Mouse (Mus musculus) intestine, embryonic 16.5 days (tissue): ENCODE data around the gene Unc5c. TPM values are rescaled to one million over a fixed set of nuclear protein-coding genes. Genes with fewer than 3 reads are reported as not detected.

ENCODE experiments used
- ATAC-seq: fragments of 200-750 bp; cut with Nextera tagmentation; 2 replicates; pipeline ENCODE4 v1.8.0; 2017; ENCODE audit warnings: moderate TSS enrichment, moderate library complexity
- H3K27ac ChIP-seq: fragments of 300-500 bp; sonication (generic); 2 replicates; pipeline ENCODE4 v1.5.1; 2014; ENCODE audit warnings: mild to moderate bottlenecking, low read length
- H3K27me3 ChIP-seq: fragments of 300-500 bp; sonication (generic); replicated peaks from 2 replicates; pipeline ENCODE4 v1.6.1; 2014; ENCODE audit warnings: low read length, control low read depth, mixed read lengths; ENCODE audit not compliant: control insufficient read depth, insufficient read depth
- H3K36me3 ChIP-seq: fragments of 300-500 bp; sonication (generic); 2 replicates; pipeline ENCODE4 v1.6.1; 2014; ENCODE audit warnings: low read length, control low read depth; ENCODE audit not compliant: control insufficient read depth, insufficient read depth
- H3K4me1 ChIP-seq: fragments of 300-500 bp; sonication (generic); 2 replicates; pipeline ENCODE4 v1.6.1; 2014; ENCODE audit warnings: low read length, control low read depth, mixed read lengths; ENCODE audit not compliant: control insufficient read depth, insufficient read depth
- H3K4me2 ChIP-seq: fragments of 300-500 bp; sonication (generic); 2 replicates; pipeline ENCODE4 v1.6.1; 2014; ENCODE audit warnings: low read depth, low read length, control low read depth
- H3K4me3 ChIP-seq: fragments of 300-500 bp; sonication (generic); 2 replicates; pipeline ENCODE4 v1.5.1; 2014; ENCODE audit warnings: mild to moderate bottlenecking, low read length
- H3K9ac ChIP-seq: fragments of 300-500 bp; sonication (generic); 2 replicates; pipeline ENCODE4 v1.6.1; 2014; ENCODE audit warnings: low read depth, low read length
- H3K9me3 ChIP-seq: fragments of 300-500 bp; sonication (generic); 2 replicates; pipeline ENCODE4 v1.6.1; 2016; ENCODE audit warnings: low read length, control low read depth; ENCODE audit not compliant: control insufficient read depth
- WGBS: fragments of 180-500 bp; shearing (Covaris S2); extraction: QIAGEN DNeasy Blood & Tissue Kit; methylation state at CpG from one replicate; pipeline ENCODE4 v1.1.7; 2014; 5-methylcytosine and 5-hydroxymethylcytosine counted together
- polyA plus RNA-seq: library from polyadenylated mRNA; unstranded; fragments of >200 nt; fragmentation: Nextera tagmentation; extraction: Ambion mirVana; gene quantifications from 2 replicates; pipeline ENCODE4 v1.2.1, GENCODE M21; 2015

Gene Unc5c
- polyA plus RNA-seq, 1 experiment from 2014 or later, result 5.0 TPM

GRCm38 (mm10) chr3:141831135-141831534, 366.1 kb downstream of the Unc5c start:
- no peaks in the 10 kb centered on the region for H3K36me3 ChIP-seq
- no peaks in the 10 kb centered on the region for H3K4me1 ChIP-seq
- 23% methylated on average over 3 of the region's 3 CpGs for WGBS
- no peak for ATAC-seq
- no peak overlapping the region for H3K4me3 ChIP-seq
- H3K9me3 ChIP-seq, result no peaks in the 10 kb centered on the region
- H3K27ac ChIP-seq, result no peak overlapping the region
- no peak overlapping the region for H3K9ac ChIP-seq
- H3K4me2 ChIP-seq, result no peak overlapping the region
- H3K27me3 ChIP-seq, result no peaks in the 10 kb centered on the region

DNA sequence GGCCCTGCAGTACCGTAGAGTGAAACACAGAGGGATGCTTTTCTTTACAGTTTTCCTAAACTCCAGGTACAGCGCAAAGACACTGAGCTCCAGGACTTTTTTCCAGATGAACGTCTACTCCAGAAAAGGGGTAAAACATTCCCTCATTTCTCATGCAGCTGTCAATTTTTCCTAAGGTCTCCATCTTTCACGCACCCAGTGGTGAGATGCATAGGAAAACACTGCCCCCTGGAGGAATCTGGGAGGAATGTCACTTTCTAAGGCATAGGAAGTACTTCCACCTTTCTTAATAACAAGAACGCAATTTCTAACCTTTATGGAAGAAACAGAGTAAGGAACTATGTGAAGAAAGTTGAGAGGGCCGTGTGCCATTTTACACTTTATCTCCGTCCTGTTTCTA, 373.8 kb downstream of the Unc5c start:
- H3K9me3 ChIP-seq, result no peaks in the 10 kb centered on the region
- no peak for ATAC-seq
- no peak overlapping the region for H3K9ac ChIP-seq
- no peak overlapping the region for H3K27ac ChIP-seq
- H3K4me2 ChIP-seq, result no peak overlapping the region
- H3K27me3 ChIP-seq, result no peaks in the 10 kb centered on the region
- no peak overlapping the region for H3K4me3 ChIP-seq
- WGBS, result 41% methylated on average over 7 of the region's 7 CpGs
- no peaks in the 10 kb centered on the region for H3K36me3 ChIP-seq
- no peaks in the 10 kb centered on the region for H3K4me1 ChIP-seq

GRCm38 (mm10) chr3:141849206-141849605, 384.2 kb downstream of the Unc5c start:
- H3K27me3 ChIP-seq, result no peaks in the 10 kb centered on the region
- H3K4me3 ChIP-seq, result no peak overlapping the region
- ATAC-seq, result no peak
- H3K4me1 ChIP-seq, result no peaks in the 10 kb centered on the region
- WGBS, result 76% methylated on average over 1 of the region's 1 CpGs
- no peak overlapping the region for H3K9ac ChIP-seq
- no peaks in the 10 kb centered on the region for H3K9me3 ChIP-seq
- no peak overlapping the region for H3K4me2 ChIP-seq
- no peaks in the 10 kb centered on the region for H3K36me3 ChIP-seq
- H3K27ac ChIP-seq, result no peak overlapping the region

GRCm38 (mm10) chr3:141850141-141850540, 385.1 kb downstream of the Unc5c start:
- Histone ChIP-seq H3K9ac (no peak overlapping the region), H3K4me1 (no peaks in the 10 kb centered on the region), H3K9me3 (no peaks in the 10 kb centered on the region), H3K36me3 (no peaks in the 10 kb centered on the region), H3K4me2 (no peak overlapping the region), H3K4me3 (no peak overlapping the region), H3K27ac (no peak overlapping the region), H3K27me3 (no peaks in the 10 kb centered on the region)
- no peak for ATAC-seq
- WGBS, result 76% methylated on average over 7 of the region's 7 CpGs

DNA sequence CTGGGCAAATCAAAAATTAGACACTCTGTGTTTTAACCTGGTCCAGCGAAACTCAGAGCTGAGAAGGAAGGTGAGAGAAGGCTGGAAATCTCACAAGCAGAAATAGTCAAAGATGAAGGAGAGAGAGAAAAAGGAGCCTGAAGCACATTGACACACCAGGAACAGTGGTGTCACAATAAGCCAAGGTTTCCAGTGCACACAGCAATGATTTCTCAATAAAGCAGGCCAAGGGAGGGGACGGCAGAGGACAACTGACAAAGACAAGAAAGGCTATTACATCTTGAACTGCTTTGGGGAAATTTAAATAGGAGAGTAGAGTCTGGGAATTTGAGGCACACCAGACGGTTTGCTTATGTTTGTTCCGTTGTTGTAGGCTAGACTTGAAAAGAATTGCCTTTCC, 389.3 kb downstream of the Unc5c start:
- Histone ChIP-seq H3K9ac (no peak overlapping the region), H3K4me2 (no peak overlapping the region), H3K4me1 (no peaks in the 10 kb centered on the region), H3K36me3 (no peaks in the 10 kb centered on the region), H3K27me3 (no peaks in the 10 kb centered on the region), H3K4me3 (no peak overlapping the region), H3K9me3 (no peaks in the 10 kb centered on the region), H3K27ac (no peak overlapping the region)
- WGBS, result 89% methylated on average over 4 of the region's 4 CpGs
- ATAC-seq, result no peak

GRCm38 (mm10) chr3:141857123-141857522, 392.1 kb downstream of the Unc5c start:
- H3K4me2 ChIP-seq, result no peak overlapping the region
- 69% methylated on average over 8 of the region's 8 CpGs for WGBS
- no peaks in the 10 kb centered on the region for H3K9me3 ChIP-seq
- H3K36me3 ChIP-seq, result no peaks in the 10 kb centered on the region
- ATAC-seq, result no peak
- H3K27me3 ChIP-seq, result no peaks in the 10 kb centered on the region
- no peaks in the 10 kb centered on the region for H3K4me1 ChIP-seq
- H3K27ac ChIP-seq, result no peak overlapping the region
- no peak overlapping the region for H3K9ac ChIP-seq
- H3K4me3 ChIP-seq, result no peak overlapping the region

- peak; percentile 88 for ATAC-seq
- 17% methylated on average over 13 of the region's 13 CpGs for WGBS
- no peaks in the 10 kb centered on the region for H3K9me3 ChIP-seq
- H3K4me2 ChIP-seq, result no peak overlapping the region
- H3K36me3 ChIP-seq, result no peaks in the 10 kb centered on the region
- H3K4me1 ChIP-seq, result no peaks in the 10 kb centered on the region
- H3K9ac ChIP-seq, result no peak overlapping the region
- H3K27me3 ChIP-seq, result no peaks in the 10 kb centered on the region
- H3K27ac ChIP-seq, result no peak overlapping the region
- no peak overlapping the region for H3K4me3 ChIP-seq
These were observed 397.9 kb downstream of the Unc5c start for GRCm38 (mm10) chr3:141862816-141863461.

GRCm38 (mm10) chr3:141871805-141872204, 406.8 kb downstream of the Unc5c start:
- no peaks in the 10 kb centered on the region for H3K4me1 ChIP-seq
- no peak overlapping the region for H3K4me2 ChIP-seq
- no peak overlapping the region for H3K9ac ChIP-seq
- no peaks in the 10 kb centered on the region for H3K9me3 ChIP-seq
- no peak for ATAC-seq
- H3K36me3 ChIP-seq, result no peaks in the 10 kb centered on the region
- WGBS, result 82% methylated on average over 3 of the region's 3 CpGs
- H3K27me3 ChIP-seq, result no peaks in the 10 kb centered on the region
- no peak overlapping the region for H3K27ac ChIP-seq
- no peak overlapping the region for H3K4me3 ChIP-seq

GRCm38 (mm10) chr3:141872337-141873042, 407.5 kb downstream of the Unc5c start:
- Histone ChIP-seq H3K4me3 (no peak overlapping the region), H3K27me3 (no peaks in the 10 kb centered on the region), H3K36me3 (no peaks in the 10 kb centered on the region), H3K9ac (no peak overlapping the region), H3K9me3 (no peaks in the 10 kb centered on the region), H3K4me2 (no peak overlapping the region), H3K27ac (no peak overlapping the region), H3K4me1 (no peaks in the 10 kb centered on the region)
- 72% methylated on average over 10 of the region's 10 CpGs for WGBS
- ATAC-seq, result no peak
